Mouse (Mus musculus) intestine, embryonic 16.5 days (tissue): ENCODE data around the gene Ofcc1. TPM values are rescaled to one million over a fixed set of nuclear protein-coding genes. Genes with fewer than 3 reads are reported as not detected.

Source experiments
- ATAC-seq: fragments of 200-750 bp; cut with Nextera tagmentation; 2 replicates; pipeline ENCODE4 v1.8.0; 2017; ENCODE audit warnings: moderate TSS enrichment, moderate library complexity
- H3K27ac ChIP-seq: fragments of 300-500 bp; sonication (generic); 2 replicates; pipeline ENCODE4 v1.5.1; 2014; ENCODE audit warnings: mild to moderate bottlenecking, low read length
- H3K27me3 ChIP-seq: fragments of 300-500 bp; sonication (generic); replicated peaks from 2 replicates; pipeline ENCODE4 v1.6.1; 2014; ENCODE audit warnings: low read length, control low read depth, mixed read lengths; ENCODE audit not compliant: control insufficient read depth, insufficient read depth
- H3K36me3 ChIP-seq: fragments of 300-500 bp; sonication (generic); 2 replicates; pipeline ENCODE4 v1.6.1; 2014; ENCODE audit warnings: low read length, control low read depth; ENCODE audit not compliant: control insufficient read depth, insufficient read depth
- H3K4me1 ChIP-seq: fragments of 300-500 bp; sonication (generic); 2 replicates; pipeline ENCODE4 v1.6.1; 2014; ENCODE audit warnings: low read length, control low read depth, mixed read lengths; ENCODE audit not compliant: control insufficient read depth, insufficient read depth
- H3K4me2 ChIP-seq: fragments of 300-500 bp; sonication (generic); 2 replicates; pipeline ENCODE4 v1.6.1; 2014; ENCODE audit warnings: low read depth, low read length, control low read depth
- H3K4me3 ChIP-seq: fragments of 300-500 bp; sonication (generic); 2 replicates; pipeline ENCODE4 v1.5.1; 2014; ENCODE audit warnings: mild to moderate bottlenecking, low read length
- H3K9ac ChIP-seq: fragments of 300-500 bp; sonication (generic); 2 replicates; pipeline ENCODE4 v1.6.1; 2014; ENCODE audit warnings: low read depth, low read length
- H3K9me3 ChIP-seq: fragments of 300-500 bp; sonication (generic); 2 replicates; pipeline ENCODE4 v1.6.1; 2016; ENCODE audit warnings: low read length, control low read depth; ENCODE audit not compliant: control insufficient read depth
- WGBS: fragments of 180-500 bp; shearing (Covaris S2); extraction: QIAGEN DNeasy Blood & Tissue Kit; methylation state at CpG from one replicate; pipeline ENCODE4 v1.1.7; 2014; 5-methylcytosine and 5-hydroxymethylcytosine counted together
- polyA plus RNA-seq: library from polyadenylated mRNA; unstranded; fragments of >200 nt; fragmentation: Nextera tagmentation; extraction: Ambion mirVana; gene quantifications from 2 replicates; pipeline ENCODE4 v1.2.1, GENCODE M21; 2015

The Ofcc1 gene
- polyA plus RNA-seq, 1 experiment from 2014 or later, result not detected

DNA sequence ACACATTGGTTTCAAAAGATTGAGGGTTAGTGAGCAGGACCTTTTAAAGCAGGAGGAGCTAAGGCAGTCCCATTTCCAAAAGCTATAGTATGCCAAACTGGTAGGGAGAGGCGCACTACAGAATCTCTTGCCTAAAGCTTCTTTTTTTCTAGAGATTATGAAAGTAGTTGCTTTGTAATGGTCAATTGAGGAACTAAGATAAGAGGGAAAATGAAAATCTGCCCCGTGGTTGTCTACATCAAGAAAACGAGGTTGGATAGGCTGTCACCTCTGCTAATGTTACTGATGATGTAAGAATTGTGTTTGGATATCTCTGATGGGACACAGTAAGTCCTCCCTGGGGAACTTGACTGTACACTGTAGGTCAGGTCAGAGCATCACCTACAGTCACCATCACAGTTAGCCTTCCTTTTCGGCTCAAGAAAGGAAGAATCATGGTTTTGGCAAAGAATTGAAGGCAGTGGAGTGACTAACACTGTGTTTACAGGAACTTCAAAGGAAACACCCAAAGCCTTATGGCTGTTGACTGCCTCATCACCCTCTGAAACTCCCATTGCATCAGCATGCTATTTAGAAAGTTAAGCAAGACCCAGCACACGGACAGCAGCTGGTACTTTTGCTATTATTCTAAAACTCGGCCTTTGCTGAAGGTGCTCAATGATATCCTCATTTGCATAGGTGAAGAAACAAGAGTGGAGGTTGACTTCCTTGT, 40.3 kb downstream of the Ofcc1 start:
- 86% methylated on average over 6 of the region's 6 CpGs for WGBS
- H3K4me1 ChIP-seq, result no peaks in the 10 kb centered on the region
- no peaks in the 10 kb centered on the region for H3K27me3 ChIP-seq
- no peak overlapping the region for H3K9ac ChIP-seq
- H3K4me3 ChIP-seq, result no peak overlapping the region
- H3K36me3 ChIP-seq, result no peaks in the 10 kb centered on the region
- no peak overlapping the region for H3K27ac ChIP-seq
- no peak overlapping the region for H3K4me2 ChIP-seq
- no peaks in the 10 kb centered on the region for H3K9me3 ChIP-seq
- ATAC-seq, result no peak

DNA sequence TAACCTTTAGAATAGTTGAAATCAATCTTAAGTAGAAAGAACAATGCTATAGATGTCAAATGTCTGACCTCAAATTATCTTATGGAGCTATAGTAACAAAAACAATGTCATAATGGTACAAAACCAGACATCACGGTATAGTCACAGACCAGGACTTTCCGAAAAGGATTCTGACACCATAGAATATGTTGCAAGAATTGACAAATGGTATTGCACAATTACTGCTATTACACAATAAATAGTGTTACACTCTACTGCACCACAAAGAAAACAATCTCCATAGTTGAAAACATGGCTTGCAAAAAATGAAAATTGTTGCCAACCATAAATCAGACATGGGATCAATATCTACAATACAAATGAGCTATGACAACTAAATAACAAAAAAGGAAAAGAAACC, 43.5 kb downstream of the Ofcc1 start:
- H3K4me2 ChIP-seq, result no peak overlapping the region
- no peaks in the 10 kb centered on the region for H3K9me3 ChIP-seq
- no peak overlapping the region for H3K4me3 ChIP-seq
- 89% methylated on average over 2 of the region's 2 CpGs for WGBS
- ATAC-seq, result no peak
- H3K36me3 ChIP-seq, result no peaks in the 10 kb centered on the region
- H3K27ac ChIP-seq, result no peak overlapping the region
- H3K9ac ChIP-seq, result no peak overlapping the region
- H3K27me3 ChIP-seq, result no peaks in the 10 kb centered on the region
- no peaks in the 10 kb centered on the region for H3K4me1 ChIP-seq

DNA sequence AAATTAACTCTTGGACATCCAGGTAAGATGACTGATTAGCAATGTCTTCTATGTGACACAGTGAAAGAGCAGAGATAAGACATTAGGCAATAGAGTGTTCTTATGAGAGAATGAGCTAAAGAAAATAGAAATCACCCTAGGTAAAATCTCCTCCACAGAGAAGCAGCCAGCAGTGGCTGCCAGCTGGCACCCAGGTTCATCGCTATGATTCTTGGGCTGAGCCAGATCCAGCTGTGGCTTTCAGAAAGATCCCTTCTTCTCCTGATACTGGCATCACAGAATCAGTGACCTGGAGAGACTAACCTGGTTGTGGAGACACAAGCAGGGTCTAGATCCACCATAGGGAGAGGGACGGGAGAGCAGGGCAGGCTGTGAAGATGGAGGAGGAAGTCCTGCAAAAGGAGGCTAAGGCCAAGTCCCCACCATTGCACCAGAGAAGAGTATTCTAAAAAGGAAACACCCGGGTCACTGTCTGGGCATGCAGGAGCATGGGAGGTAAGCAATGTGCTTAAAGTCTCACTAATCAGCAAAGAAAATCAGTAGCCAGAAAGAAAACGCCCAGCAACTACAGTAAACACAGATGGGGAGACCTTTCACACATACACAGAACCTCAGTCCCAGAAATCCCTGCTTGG, 46.0 kb downstream of the Ofcc1 start:
- Histone ChIP-seq H3K4me3 (no peak overlapping the region), H3K4me2 (no peak overlapping the region), H3K27ac (no peak overlapping the region), H3K4me1 (no peaks in the 10 kb centered on the region), H3K9me3 (no peaks in the 10 kb centered on the region), H3K36me3 (no peaks in the 10 kb centered on the region), H3K9ac (no peak overlapping the region), H3K27me3 (no peaks in the 10 kb centered on the region)
- no peak for ATAC-seq
- WGBS, result 62% methylated on average over 4 of the region's 4 CpGs

DNA sequence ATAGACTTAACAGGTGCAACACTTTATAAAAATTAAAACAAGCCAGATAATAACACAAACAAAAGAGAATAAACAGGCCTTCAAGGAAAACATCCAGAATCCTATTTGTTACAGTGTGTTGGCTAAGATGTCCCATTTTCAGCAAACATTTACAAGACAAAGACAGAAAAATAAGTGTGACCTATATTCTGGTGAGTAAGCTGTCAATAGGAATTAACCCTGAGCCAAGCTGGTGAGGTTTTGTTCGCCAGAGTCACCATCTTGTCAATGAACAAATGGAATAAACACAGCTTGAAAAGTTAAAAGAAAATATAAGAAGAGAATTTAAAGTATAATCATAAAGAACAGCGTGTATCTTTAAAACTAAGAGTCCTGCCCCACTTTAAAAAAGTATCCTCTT, 68.4 kb downstream of the Ofcc1 start:
- no peak overlapping the region for H3K9ac ChIP-seq
- H3K4me3 ChIP-seq, result no peak overlapping the region
- WGBS, result 82% methylated on average over 2 of the region's 2 CpGs
- H3K9me3 ChIP-seq, result no peaks in the 10 kb centered on the region
- H3K27ac ChIP-seq, result no peak overlapping the region
- no peak overlapping the region for H3K4me2 ChIP-seq
- no peaks in the 10 kb centered on the region for H3K27me3 ChIP-seq
- ATAC-seq, result no peak
- no peaks in the 10 kb centered on the region for H3K4me1 ChIP-seq
- no peaks in the 10 kb centered on the region for H3K36me3 ChIP-seq

DNA sequence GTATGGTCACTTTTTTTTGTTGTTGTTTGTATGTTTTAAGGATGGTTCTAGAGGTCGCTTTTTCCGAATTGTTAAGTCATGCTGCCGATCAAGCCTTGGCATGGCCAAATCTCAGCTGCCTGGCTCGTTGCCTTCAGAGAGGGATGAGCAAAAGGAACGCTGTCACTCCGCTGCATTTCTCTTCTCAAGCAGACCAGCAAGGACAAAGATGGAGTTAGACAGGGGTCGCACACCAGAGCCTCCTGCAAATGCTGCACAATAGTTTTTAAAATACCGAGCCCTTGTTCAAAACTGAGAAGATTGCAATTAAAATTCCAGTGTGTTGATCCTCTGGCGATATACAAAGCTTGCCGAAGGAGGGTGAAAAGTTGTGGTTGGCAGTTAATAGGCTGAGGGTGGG, 70.4 kb downstream of the Ofcc1 start:
- Histone ChIP-seq H3K27ac (no peak overlapping the region), H3K9ac (no peak overlapping the region), H3K9me3 (no peaks in the 10 kb centered on the region), H3K27me3 (no peaks in the 10 kb centered on the region), H3K36me3 (no peaks in the 10 kb centered on the region), H3K4me1 (no peaks in the 10 kb centered on the region), H3K4me2 (no peak overlapping the region), H3K4me3 (no peak overlapping the region)
- 82% methylated on average over 10 of the region's 10 CpGs for WGBS
- ATAC-seq, result no peak

DNA sequence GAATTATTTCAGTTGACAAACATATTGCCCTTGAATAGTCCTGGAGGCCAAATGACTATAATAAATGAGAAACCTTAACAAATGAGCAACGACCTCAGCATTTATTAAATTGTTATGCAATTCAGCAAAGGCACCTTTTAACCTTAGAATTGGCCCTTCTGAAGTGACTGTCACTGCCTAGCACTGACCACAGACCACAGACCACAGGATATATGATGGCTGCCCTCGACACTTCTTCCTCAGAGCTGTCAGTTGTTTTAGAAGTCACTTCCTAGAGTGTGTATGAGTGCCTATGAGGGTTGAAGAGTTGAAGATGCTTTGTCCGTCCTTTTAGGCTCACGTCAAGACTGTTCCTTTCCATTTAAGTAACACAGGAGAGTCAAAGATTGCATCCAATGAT, 72.6 kb downstream of the Ofcc1 start:
- Histone ChIP-seq H3K9me3 (no peaks in the 10 kb centered on the region), H3K4me1 (0 out of 2 replicates have a peak, but pooled peaks cover 3% of the 10 kb centered on the region), H3K36me3 (no peaks in the 10 kb centered on the region), H3K4me3 (no peak overlapping the region), H3K4me2 (no peak overlapping the region), H3K27me3 (no peaks in the 10 kb centered on the region), H3K27ac (no peak overlapping the region), H3K9ac (no peak overlapping the region)
- 81% methylated on average over 4 of the region's 4 CpGs for WGBS
- no peak for ATAC-seq

DNA sequence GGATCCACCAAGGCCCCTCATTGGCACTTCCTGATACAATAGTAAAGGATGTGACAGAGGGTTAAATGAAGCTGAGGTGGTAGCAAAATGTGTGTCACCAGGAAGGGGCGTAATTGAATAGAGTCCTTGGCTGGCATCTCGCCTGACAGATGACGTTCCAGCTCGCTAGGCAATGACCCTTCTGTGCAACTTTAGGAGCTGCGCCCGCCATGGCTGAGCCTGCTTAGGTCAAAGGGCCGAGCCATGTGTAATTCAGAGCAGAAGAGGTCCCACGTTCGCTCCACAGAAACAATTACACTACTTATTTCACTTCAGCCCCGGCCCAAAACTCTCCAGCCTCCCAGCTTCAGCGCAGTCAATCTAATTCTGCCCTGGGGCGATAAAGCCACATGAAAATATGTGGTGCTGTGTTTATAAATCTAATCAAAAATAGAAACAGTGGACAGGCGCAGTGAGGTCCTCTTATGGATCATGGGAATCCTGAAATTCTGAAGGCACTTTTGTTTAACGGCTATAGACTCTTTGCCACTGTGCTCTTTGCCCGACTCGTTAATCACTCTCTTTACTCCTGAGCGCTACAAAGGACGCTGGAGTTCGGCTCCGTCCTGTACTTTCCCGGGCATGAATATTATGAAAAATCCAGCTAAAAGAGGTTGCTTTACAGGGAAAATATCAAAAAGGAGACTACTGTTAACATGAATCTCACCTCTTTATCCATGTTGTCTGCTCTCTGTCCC, 73.8 kb downstream of the Ofcc1 start:
- Histone ChIP-seq H3K4me2 (no peak overlapping the region), H3K9ac (no peak overlapping the region), H3K27me3 (no peaks in the 10 kb centered on the region), H3K9me3 (no peaks in the 10 kb centered on the region), H3K4me3 (no peak overlapping the region), H3K4me1 (0 out of 2 replicates have a peak, but pooled peaks cover 3% of the 10 kb centered on the region), H3K36me3 (no peaks in the 10 kb centered on the region), H3K27ac (no peak overlapping the region)
- ATAC-seq, result no peak
- 63% methylated on average over 21 of the region's 21 CpGs for WGBS

DNA sequence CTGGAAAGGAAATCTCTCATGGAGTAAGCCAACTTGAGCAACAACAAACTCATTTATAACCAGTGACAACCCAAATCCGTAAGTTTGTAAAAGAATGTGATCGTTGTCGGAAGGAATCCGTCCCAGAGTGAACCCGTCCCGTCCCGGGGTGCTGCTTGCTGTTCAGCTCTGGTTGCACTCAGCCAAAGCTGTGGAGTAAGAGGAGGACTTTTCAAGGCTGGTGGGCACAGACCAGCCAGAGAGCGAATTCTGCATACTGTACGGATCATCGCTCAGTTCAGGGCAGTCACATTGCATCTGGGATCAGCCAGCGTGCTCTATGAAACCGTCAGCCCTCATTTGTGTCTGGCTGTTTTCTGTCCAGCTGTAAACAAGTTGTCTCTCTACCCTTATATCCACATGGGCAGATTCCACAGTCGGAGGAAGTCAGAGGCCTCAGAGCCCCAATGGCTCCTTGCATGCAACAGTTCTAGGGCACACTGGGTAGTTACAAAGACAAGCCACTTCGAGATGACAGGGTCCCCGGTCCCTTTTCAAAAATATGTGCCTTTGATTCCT, 75.9 kb downstream of the Ofcc1 start:
- 49% methylated on average over 15 of the region's 15 CpGs for WGBS
- no peak for ATAC-seq
- no peak overlapping the region for H3K4me2 ChIP-seq

DNA sequence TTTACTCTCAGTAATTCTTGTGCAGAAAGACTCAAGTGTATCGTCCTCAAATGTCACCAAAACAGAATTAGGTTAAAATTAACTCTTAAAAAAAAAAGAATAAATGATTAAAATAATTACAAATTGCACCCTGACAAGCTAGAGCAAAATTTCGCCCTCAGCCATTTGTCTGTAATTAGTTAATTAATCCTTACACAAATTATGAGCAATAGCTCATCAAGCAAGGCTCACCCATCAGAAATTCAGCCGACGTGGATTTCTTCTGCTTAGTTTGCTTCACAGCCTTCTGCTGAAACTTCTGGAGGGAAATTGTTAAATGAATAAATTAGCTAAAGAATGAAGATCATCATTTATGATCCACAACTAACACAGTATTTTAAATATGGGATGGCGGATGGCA, 80.6 kb downstream of the Ofcc1 start:
- H3K4me3 ChIP-seq, result no peak overlapping the region
- no peaks in the 10 kb centered on the region for H3K9me3 ChIP-seq
- H3K36me3 ChIP-seq, result no peaks in the 10 kb centered on the region
- WGBS, result 79% methylated on average over 5 of the region's 5 CpGs
- no peak overlapping the region for H3K4me2 ChIP-seq
- no peak overlapping the region for H3K9ac ChIP-seq
- H3K4me1 ChIP-seq, result 0 out of 2 replicates have a peak, but pooled peaks cover 2% of the 10 kb centered on the region
- no peaks in the 10 kb centered on the region for H3K27me3 ChIP-seq
- H3K27ac ChIP-seq, result no peak overlapping the region
- ATAC-seq, result no peak

More for the DNA sequence above, 75.9 kb downstream of the Ofcc1 start:
- 0 out of 2 replicates have a peak, but pooled peaks cover 3% of the 10 kb centered on the region for H3K4me1 ChIP-seq
- no peak overlapping the region for H3K9ac ChIP-seq
- no peak overlapping the region for H3K4me3 ChIP-seq
- no peak overlapping the region for H3K27ac ChIP-seq
- no peaks in the 10 kb centered on the region for H3K36me3 ChIP-seq
- H3K27me3 ChIP-seq, result no peaks in the 10 kb centered on the region
- no peaks in the 10 kb centered on the region for H3K9me3 ChIP-seq
